Mouse (Mus musculus): ENCODE measurements at regions not wholly inside any gene's neighbourhood (a gene's known extent, or its start where the extent isn't known, plus 50 kb on each side); places are given as distances from the start of the nearest gene placed in this dataset.

- TF ChIP-seq CTCF (IDR thresholded peaks at IDR 0.05; ENCODE audit: low read depth, low read length) = no peak
- TF ChIP-seq EP300 (IDR thresholded peaks at IDR 0.05; ENCODE audit: insufficient read depth, low read depth, low read length) = no peak
Measured at GRCm38 (mm10) chr1:81520420-81521273, 443.9 kb downstream of the Nyap2 start.

Data from ES-Bruce4 (cell line).